Mouse (Mus musculus) ovary, adult 2 months (tissue): ENCODE results near the gene Ttc22. TPM values are rescaled to one million over a fixed set of nuclear protein-coding genes. Genes with fewer than 3 reads are reported as not detected.

ENCODE experiments used
- polyA plus RNA-seq: library from polyadenylated mRNA; depleted of rRNA; stranded (reverse); fragments of >200 nt; gene quantifications from 2 replicates; pipeline ENCODE4 v1.2.3, GENCODE M21; 2012; rRNA removed

Gene Ttc22
- polyA plus RNA-seq = 2.0 TPM in 2 replicates

DNA sequence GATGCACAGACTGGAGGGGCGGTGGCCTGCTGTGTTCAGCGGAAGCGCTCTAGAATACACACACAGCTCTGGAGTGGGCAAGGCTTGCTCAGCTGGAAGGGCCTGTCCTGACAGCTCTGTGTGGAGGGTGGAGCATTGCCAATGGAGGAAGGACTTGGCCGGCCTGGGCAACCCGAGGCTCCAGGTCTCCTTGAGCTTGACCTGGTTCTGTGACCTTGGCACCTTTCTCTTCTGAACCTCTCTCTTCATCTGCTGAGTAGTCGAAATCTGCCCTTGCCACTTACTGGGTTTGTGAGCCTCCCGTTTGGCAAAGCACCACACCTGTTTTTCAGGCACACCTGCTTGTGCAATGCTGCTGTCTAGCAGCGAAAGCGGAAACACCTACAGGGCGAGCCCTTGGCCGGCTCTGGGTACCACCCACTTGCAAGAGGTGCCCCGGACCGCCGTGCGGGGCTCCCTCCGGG is at the start of gene Ttc22:
Gene Ttc22, plus strand, starts transcription at position 403 of the 464 bp plus-strand sequence.

DNA sequence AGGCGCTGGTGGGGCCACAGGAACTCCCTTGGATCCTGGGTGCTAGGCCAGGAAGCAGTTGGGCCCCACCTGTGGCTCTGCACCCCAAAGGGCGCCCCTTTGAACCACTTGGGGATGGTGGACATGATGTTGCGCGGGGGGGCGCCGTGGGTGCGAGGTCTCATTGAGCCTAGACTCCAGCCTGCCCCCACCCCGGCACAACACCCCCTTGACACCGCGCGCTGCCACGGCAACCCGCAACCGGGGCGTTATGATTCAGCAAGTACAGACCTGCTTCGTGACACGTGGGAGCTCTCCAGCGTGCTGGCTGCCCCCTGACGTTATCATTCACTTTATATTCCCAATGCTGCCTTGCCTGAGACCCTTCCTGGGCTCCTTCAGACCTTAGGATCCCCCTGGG is 5.2 kb upstream of the Ttc22 start, which contains the start of gene Lexm:
Gene Lexm, minus strand, starts transcription at position 186 of the 400 bp plus-strand sequence.

DNA sequence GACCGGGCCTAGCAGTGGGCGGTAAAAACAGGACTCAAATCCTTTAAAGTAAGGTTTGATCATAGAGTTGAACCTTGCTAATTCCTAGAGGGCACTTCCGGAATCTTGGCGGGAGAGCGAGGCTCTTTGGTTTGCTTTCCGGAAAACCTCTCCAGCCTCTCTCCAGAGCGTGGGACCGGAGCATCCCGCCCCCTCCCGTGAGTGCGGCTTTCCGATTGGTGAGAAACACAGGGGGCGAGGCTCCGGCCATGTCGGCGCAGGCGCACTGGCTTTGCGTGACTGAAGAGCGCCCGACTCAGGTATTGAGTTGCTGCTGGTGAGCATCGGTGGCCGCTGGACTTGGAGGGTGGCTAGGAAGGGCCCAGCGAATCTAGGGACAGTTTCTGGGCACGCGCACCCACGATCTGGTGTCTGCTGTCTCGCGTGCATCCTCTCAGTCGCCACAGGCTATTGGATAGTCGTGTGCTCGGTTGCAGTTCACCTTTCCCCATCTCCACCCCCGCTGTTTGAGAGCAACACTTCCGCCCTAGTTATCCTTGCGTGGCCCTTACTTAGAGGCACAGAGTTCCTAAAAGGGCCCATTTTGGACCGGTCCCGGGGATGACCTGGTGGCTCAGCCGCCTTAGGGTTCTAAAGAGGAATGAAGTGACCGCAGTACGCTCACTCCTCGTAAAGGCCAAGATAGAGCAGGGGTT is 28.7 kb downstream of the Ttc22 start, which contains the start of gene Pars2:
Gene Pars2, plus strand, starts transcription at position 237 of the 695 bp plus-strand sequence.

DNA sequence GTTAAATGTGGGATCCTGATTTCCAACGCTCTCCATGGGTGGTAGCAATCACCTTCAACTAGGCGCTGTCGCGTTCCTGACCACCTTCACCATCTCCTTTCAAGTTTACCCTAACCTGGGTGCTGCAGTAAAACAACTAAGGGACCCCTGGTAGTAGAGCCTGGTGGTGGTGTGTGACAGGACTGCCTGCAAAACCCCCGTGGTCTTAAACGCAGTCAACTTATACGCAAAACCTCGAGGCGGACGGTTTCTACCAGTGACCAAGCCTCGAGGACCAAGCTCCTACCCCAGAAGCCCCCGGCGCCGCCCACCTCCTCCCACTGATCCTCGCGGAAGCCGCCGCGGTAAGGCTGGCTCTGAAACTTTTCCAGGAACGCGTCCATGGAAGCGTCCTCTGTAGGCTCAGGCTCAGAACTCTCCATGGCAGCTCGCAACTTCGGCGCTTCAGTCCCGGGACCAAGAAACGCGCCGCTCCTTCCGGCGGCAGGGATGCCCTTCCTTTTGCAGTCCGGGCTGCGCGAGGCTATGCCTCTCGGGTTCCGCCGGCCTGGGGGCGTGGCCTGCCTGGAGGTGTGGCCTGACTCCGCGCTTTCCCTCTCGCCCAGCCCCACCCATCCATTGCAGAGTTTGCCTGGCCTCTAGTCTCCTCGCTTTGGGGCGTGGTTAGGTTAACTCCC is 56.3 kb downstream of the Ttc22 start, which contains the start of gene Ttc4:
Gene Ttc4, minus strand, starts transcription at position 503 of the 677 bp plus-strand sequence.

Other genes starting within 250 kb of the Ttc22 start
- 0.61 and 1.3 TPM in 2 replicates for gene Pcsk9, start 158.1 kb upstream of the Ttc22 start, polyA plus RNA-seq
- gene Bsnd, start 130.1 kb upstream of the Ttc22 start, polyA plus RNA-seq = 0.05 and 0.17 TPM in 2 replicates
- 146 and 162 TPM in 2 replicates for gene Dhcr24, start 61.4 kb upstream of the Ttc22 start, polyA plus RNA-seq
- not detected in 2 replicates for gene Lexm, start 5.2 kb upstream of the Ttc22 start, polyA plus RNA-seq
- gene Pars2, start 28.6 kb downstream of the Ttc22 start, polyA plus RNA-seq = 11.9 and 19.5 TPM in 2 replicates
- 50.9 and 53.1 TPM in 2 replicates for gene Ttc4, start 56.5 kb downstream of the Ttc22 start, polyA plus RNA-seq
- 5.2 and 6.6 TPM in 2 replicates for gene Mroh7, start 108.5 kb downstream of the Ttc22 start, polyA plus RNA-seq
- 12.7 and 14.8 TPM in 2 replicates for gene Fam151a, start 111.5 kb downstream of the Ttc22 start, polyA plus RNA-seq
- 10.8 and 13.7 TPM in 2 replicates for gene Acot11, start 182.6 kb downstream of the Ttc22 start, polyA plus RNA-seq